13 mouse cellular contexts compared by ENCODE assay signal in genomic region chr11:11714676-11715075, GRCm38 (mm10).
"Had no signal": no experiment of that assay in that cellular context is flagged by ENCODE, and none has a peak within 500 bp of the region (broad histone marks: within the 10 kb centered on the region; RNA-seq: fewer than 3 reads in every experiment).

No protein-coding gene starts in this region.

- H3K9ac ChIP-seq: limb, embryonic 15.5 days; midbrain, embryonic 15.5 days; neural tube, embryonic 12.5 days had no signal

- ATAC-seq: midbrain, embryonic 15.5 days had no signal

- DNase-seq: kidney, adult 18-20 months; kidney, postnatal 10 days; kidney, postnatal 4 days; lung, adult 18-20 months; lung, postnatal 36 days; retina, postnatal 1 day; right cerebral cortex, postnatal 4 days; spleen, adult 18-20 months had no signal

- H3K4me2 ChIP-seq: limb, embryonic 15.5 days; midbrain, embryonic 11.5 days; midbrain, embryonic 15.5 days; neural tube, embryonic 12.5 days had no signal

- H3K36me3 ChIP-seq: limb, embryonic 15.5 days; midbrain, embryonic 15.5 days; neural tube, embryonic 12.5 days had no signal

- H3K4me3 ChIP-seq: left cerebral cortex, adult 2 months; limb, embryonic 15.5 days; midbrain, embryonic 15.5 days; neural tube, embryonic 12.5 days had no signal

- H3K9me3 ChIP-seq: limb, embryonic 15.5 days; midbrain, embryonic 15.5 days; neural tube, embryonic 12.5 days had no signal

- H3K4me1 ChIP-seq: limb, embryonic 15.5 days; midbrain, embryonic 15.5 days; neural tube, embryonic 12.5 days had no signal

- H3K27me3 ChIP-seq: limb, embryonic 15.5 days; midbrain, embryonic 15.5 days; neural tube, embryonic 12.5 days had no signal

- H3K27ac ChIP-seq: left cerebral cortex, adult 2 months; limb, embryonic 15.5 days; midbrain, embryonic 15.5 days; neural tube, embryonic 12.5 days had no signal
